Mouse (Mus musculus): ENCODE measurements around the gene Specc1l.

DNA sequence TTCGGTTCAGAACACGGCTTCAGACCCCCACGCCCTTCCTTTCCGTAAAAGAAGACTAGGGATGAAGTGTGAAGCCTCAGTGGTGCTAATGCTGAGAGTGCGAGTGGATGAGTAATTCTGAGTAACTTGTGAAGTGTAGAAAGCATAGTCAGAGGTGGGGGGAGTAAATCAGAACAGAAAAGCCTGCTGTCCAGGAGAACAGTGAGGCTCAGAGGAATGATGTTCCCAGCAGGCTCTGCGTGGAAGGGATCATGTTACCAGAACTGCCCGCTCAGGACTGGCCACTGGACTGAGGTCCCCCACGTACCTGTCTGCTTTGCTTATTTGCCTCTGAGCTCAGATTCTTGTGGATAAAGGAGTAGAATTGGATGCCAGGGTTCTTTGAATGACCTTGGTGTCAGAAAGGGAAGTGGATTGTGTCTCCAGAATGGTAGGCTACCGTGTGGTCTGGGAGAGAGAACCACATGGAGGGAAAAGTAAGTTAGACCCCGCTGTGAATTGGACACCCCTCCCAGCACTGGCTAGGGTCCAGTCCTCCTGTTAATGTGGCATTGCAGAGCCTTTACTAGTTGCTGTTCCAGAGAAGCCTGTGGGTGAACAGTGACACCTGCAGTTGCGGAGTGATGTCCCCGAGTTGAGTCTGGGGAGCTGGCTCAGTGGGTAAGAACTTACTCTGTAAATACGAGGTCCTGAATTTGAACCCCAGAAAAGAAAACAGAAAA is 40.6 kb downstream of the Specc1l start:
- TF ChIP-seq CTCF (IDR thresholded peaks at IDR 0.05; ENCODE audit: low read depth) = no peak
- TF ChIP-seq EP300 (optimal IDR thresholded peaks at IDR 0.05) = no peak
